Mouse (Mus musculus) erythroblast, adult 5-6 weeks (primary cell): ENCODE measurements around the gene Tpo. TPM values are rescaled to one million over a fixed set of nuclear protein-coding genes. Genes with fewer than 3 reads are reported as not detected.

Source experiments
- ATAC-seq: replicated peaks from 2 replicates; pipeline ENCODE4 v1.8.0; 2016; ENCODE audit warnings: moderate number of reproducible peaks, mild to moderate bottlenecking, moderate TSS enrichment, inconsistent platforms; ENCODE audit not compliant: poor library complexity, low FRiP score, severe bottlenecking
- total RNA-seq, 2 experiments: library from RNA; stranded (forward) in 1 of 2; stranded (reverse) in 1 of 2; fragments of 150-400 nt in 1 of 2; fragments of 200-764, 138-1000 nt in 1 of 2; gene quantifications; 2 replicates each; pipeline versions ENCODE4 v1.2.3 to v1.2.4; 2015 to 2017; ENCODE audit warnings: low replicate concordance in 2 of 2

Tpo gene
- total RNA-seq, 2 experiments from 2014 or later, result not detected

DNA sequence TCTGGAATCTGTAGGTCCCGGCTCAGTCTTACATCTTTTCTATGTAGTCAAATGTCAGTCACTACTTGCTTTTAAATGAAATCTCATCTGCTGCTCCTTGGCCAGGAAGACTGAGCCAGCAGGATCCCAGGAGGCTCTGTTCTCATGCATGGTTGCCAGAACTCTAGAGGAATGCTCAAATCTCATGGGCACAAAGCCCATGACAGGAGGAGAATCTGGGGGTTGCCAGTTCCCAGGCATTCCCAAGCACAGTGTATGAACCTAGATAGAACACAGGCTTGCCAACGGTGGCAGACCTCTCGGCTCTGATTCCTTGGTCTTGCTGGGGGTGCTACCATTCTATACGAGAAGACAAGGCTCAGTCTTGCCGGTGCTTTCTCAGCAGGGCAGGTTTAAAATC, 40.3 kb downstream of the Tpo start:
- ATAC-seq, result no peak

DNA sequence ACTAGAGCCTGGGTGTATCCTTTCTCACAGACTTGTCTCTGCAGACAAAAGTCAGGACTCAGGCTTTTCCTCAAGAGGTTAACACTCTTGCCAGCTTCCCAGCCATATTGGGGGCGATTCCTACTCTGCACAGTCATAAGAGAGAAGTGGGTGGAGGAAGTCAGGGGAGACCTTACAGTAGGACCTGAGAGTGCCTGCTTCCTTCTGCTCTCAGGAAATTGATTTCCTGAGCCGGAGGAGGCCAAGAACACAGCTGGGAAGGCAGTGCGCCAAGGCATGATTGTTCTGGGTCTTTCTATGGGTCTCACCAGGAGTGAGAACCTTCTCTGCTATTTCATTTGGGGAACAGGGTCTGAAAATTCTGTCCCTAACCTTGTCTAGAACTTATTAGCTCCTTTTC, 48.5 kb downstream of the Tpo start:
- ATAC-seq, result no peak

DNA sequence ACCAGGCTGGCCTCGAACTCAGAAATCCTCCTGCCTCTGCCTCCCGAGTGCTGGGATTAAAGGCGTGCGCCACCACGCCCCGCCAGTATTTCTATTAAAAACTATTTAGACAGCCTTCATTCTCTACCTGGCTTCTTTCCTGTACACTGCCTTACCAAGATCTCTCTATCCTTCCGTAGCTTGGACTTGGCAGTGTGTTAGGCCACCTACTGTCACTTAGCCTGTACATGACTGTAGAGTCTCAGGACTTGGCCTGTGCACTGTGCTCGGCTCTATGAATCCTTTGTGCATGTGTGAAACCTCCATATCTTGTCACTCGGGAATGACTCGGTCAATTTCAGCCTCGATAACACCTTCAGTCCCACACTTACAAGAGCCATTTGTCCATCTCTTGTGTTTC, 55.4 kb downstream of the Tpo start:
- no peak for ATAC-seq

DNA sequence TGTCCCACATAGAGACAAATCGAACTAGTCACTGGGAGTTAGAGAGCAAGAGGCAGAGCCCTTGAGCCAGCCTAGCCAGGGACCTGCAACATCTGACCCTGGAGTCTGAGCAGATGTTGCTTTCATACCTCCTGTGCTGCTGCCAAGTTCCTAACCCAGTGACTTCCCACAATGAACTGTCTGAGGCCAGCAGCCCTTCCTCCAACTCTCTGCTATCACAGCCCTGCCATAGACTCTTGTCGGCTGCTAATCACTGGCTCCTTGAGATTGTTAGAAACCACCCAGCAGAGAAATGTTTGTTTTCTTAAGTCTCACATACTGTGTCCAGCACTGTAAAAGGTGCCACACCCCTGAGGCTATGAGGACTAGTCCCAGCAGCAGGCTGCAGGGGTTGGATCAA, 56.1 kb downstream of the Tpo start:
- ATAC-seq, result no peak

DNA sequence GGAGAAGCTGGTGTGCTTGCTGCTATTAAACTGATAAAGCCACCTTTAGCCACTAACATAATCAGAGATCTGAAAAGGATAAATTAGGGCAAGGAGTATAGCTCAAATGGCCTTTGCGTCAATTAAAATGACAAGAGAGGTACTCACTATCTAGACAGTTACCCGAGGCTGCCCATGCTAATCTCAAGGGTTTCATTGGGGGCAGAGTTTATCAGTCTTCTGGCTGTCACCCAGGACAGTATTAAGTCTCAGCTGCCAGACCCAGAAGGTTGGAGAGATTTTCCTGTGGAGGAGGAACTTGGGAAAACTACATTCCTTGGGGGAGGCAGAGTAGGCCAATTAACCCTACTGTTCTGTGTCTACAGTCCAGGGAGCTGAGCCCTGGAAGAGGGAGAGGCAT, 63.1 kb downstream of the Tpo start:
- ATAC-seq, result no peak

DNA sequence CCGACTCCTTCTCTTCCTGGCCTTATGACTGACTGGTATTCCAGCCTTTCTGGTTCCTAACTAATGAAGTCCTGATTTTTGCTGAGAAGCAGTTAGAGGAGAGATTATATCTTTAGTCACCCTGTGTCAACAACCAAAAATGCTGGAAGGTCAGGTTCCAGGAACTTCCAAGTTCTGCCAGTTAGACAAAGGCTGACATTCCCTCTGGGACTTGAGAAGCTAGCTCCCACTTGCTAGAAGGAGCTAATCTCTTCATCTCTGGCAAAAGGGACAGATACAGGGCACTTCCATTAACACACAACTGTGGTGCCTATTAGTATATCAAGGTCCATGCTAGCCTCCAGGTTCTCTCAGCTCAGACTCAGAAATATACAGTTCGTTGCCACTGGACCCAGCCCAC, 64.6 kb downstream of the Tpo start:
- ATAC-seq, result no peak

DNA sequence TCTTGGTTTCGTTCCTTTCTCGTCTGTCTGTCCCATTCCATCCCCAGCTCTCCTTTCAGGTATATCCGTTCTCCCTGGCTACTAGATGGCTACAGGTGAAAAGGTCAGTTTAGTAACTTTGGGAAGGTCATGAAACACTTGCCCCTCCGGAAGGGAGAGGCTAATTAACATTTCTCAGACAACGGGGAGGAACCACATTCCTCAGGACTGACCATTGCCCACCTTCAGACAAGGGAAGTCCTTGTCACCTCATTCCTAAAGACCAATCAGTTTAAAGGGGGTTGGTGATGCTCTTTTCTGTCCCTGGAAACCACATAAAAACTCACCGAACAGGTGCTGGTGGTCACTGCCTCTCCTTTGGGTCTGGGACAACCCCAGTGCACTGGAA, 70.3 kb downstream of the Tpo start:
- ATAC-seq, result no peak

DNA sequence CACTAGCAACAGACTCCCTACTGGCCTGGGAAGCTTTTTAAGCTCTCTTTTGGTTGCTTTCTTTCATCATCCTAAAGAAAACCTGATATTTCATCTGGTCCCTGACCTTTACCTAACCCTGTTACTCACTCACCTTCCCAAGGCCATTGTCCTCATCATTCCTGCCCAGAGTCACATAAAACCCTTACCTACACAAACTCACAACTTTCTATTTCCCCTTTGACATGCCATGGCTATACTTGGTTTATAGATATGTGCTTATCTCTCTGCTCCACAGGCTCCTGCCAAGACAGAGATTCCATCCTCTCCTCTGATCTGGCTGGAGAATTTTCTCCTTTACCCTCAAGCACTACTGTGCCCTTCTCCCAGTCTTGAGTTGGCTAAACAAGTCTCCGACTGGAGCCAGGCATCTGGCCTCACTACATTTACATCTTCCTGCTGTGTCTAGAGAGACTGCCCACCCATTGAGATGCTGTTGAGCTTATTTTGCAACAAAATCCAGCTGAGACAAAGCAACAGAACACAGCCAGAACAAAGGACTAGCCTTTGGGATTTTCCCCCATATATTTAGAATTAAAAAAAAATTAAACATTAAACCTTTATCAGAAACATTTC, 70.8 kb downstream of the Tpo start:
- no peak for ATAC-seq

DNA sequence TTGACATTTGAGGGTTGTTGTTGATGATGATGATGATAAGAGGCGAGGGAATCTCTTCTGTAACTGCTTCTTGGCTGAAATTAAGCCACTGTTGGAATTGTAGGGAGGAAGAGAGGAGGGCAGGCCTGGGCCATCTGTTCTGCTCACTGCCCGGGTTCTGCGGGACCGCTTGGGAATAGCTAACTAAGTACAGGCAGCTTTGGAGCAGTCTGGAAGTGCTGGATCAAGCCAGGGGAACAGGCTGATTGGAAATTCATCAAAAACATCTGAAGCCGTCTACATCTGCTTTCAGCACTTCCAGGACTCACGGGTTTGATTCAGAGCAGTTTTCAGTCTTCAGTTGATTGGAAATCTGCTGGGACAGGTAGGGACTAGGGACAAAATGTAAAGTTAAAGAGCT, 74.4 kb downstream of the Tpo start:
- ATAC-seq, result no peak

DNA sequence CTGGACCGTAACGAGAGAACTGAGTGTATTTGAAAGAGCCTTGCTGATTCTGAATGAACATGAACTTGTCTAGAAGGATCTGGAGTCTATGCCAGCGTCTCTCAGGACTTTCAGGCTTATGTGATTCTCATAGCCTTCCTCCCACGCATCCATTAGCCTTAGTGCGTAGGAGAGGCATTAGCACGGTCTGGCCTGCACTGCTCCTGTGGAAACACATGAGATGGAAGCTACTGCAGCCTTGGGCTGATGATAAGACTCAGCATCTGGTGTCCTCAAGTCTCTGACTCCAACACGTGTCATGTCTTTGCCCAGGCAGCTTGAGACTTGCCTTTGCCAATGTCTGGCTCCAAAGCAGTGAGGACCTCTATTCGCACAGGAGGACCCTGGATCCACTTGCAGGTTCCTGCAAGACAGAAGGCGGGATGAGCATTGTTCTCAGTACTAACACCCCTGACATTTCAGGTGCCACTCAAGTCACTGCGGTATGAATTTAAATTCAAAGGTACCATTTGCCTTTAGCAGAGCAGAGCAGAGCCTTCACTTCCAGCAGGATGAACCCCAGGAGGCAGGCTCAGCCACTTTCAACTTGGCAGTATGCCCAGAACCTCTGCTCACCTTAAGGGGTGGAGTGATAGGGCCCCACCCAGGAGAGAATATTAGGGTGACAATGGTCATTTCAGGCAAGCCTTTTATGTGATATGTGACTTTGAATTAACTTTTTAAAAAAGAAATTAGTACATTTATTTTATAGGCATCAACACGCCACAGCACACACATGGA, 77.5 kb downstream of the Tpo start:
- ATAC-seq, result no peak

DNA sequence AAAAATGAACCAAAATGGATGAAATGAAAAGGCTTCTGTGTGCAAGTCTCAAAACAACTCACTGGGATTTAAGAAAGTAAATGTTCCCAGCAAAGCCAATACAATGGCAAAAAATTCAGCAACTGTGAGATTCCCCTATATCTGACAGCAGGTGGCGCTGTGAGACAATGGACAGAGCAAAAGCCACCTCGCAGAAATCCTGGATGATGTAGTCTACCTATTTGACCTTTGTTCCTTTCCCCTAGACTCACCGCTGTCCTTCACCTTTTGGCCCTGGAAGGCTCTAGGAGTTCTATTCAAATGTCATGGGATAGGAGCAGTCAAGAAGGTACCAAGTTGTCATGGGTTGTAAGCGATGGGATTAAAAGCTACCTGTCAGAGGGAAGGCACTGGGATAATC, 82.2 kb downstream of the Tpo start:
- ATAC-seq, result no peak

DNA sequence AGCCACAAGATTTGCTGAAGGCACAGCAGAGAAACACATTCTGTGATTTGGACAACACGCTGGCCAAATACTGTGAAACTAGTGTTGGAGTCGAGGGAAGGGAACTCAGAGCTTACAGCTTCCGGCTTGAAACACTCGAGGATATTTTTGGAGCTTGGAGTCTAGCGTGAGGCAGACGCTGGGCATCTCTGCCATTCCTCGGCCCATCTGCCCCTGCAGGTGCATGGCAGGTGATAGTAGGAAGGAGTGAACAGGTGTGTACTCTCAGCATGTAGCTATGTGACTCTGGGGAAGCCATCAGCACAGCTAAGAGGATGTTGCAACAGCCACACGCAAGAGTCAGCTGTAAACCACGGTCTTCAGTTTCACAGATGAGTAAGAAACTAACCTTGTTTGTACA, 82.6 kb downstream of the Tpo start:
- no peak for ATAC-seq

DNA sequence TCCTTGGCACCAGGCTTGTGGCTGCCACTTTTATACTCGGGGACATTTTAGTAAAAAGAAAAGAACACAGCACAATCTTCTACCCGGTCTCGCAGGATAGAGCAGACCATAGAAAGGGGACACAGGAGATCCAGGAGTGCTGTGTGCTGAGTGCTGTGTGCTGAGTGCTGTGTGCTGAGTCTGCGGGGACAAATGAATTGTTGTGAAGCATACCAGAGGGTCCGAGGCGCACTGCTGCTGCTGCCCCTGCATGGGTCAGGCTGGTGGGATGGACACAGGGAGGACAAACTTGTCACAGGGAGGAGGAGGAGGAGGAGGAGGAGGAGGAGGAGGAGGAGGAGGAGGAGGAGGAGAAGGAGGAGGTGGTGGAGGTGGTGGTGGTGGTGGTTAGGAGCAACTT, 83.6 kb downstream of the Tpo start:
- no peak for ATAC-seq

DNA sequence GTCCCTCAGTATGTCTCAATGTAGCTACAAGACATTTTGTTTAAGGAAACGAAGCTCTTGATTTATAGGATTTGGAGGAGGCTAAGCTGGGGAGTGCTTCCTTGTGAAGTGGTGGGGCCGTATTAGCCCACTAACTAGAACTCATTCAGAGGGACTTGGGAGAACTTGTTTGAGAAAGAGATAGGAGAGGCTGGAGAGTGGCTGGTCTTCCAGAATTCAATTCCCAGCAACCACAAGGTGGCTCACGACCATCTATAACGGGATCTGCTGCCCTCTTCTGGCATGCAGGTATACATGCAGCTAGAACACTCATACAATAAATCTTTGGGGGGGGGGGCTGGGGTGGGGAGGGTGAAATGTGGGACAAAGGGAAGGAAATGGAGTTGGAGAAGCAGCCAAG, 92.3 kb downstream of the Tpo start:
- ATAC-seq, result no peak

DNA sequence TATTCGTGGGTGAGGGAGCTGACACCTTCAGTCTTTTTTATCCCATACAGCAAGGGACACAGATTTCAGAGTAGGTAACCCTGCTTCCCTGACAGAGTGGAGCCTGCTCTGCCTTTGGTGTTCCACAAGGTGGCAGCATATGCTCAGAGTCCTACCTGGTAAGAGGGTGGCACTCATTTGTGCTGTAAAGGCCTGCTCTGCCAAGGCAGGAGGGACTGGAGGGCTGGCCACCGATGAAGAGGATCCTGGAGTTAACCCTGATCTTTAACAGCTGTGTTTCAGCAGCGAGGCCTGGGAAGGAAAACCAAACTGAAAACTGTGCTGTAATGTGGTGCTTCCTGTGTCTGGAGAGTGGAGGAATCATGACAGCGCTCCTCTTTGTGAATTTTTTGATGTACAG, 92.9 kb downstream of the Tpo start:
- no peak for ATAC-seq

DNA sequence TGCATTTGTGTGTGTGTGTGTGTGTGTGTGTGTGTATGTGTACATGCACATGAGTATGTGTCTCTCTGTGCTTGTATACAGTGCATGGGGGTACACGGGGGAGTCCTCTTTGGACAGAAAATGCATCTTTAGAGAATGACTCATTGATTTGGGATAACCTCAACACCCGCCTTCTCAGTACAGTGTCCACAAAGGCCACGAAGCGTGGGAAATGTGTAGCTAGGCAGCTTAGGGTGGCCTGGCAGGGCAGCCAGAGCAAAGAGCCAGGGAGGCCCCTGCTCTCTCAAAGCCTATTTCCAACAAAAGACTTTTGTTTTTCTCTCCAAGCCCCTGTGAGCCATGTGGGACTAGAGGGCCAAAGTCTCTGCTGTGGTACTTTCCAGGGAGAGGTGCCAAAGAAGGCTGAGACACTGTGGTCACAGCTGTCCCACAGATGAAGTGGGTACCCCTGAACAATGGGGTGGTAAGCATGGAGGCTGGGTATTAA, 95.8 kb downstream of the Tpo start:
- no peak for ATAC-seq

DNA sequence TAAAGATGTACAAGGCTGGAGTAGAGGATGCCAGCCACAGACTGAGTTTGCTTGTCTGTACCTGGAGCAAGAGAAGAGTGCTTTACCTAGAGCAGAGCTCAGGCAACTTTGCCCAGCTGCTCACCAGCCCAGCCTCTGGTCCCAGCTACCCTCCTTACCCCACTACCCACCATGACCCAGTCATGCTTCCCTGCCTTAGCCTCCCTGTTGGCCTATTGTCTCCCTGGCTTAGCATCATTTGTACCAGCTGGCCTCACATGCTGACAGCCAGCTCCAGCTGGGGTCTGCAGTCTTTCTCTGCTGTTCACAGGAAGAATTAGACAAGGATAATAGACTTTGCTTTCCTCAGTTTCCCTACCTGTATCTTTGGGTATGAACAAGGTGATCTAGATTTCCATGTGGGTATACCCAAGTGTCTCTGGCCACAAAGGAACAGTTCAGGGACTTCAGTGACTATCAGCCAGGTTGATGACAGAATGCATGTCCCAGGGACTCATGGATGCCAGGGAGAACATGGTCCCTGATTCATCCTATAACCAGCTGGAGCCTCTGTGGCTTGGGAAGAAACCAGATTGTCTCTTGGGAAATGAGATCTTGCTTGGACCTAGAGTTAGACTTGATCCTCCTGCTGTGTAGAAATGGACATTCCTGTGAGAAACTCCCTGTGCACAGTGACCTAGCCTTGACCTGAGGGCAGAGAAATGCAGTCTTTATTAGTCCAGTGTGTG, 96.4 kb downstream of the Tpo start:
- ATAC-seq, result no peak

DNA sequence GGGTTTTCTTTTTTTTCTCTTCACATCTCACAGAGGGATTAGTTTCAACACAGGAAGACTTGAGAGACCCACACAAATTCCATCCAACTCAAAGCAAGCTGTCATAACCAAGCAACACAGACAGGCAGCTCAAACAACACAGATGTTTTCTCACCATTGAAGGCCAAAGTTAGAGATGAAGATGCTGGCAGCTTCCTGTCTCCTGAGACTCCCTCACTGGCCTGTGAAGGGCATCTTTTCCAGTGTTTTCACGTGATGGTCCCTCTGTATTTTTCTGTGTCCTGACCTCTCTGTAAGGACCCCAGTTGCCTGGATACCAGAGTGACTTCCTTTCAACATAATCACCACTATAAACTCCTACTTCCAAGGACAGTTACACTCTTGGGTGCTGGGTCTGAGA, 97.0 kb downstream of the Tpo start:
- no peak for ATAC-seq

DNA sequence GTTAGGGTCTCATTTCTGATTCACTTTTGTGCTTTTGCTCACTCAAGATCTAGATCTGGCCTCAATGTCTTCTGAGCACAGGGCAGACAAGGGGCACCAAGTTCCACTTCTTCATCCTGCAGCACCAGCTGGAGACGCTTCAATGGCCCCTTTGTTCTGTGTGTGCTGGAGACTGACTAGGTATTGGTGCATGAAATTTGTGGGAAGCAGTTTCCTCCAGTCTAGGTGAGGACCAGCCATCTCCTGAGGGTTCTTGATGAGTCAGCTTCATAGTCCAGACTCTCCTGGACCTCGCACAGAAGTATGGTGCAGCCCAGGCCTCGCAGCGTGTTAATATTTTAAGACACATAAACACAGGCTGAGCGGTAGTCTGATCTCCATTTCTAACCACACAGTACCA, 97.7 kb downstream of the Tpo start:
- no peak for ATAC-seq

DNA sequence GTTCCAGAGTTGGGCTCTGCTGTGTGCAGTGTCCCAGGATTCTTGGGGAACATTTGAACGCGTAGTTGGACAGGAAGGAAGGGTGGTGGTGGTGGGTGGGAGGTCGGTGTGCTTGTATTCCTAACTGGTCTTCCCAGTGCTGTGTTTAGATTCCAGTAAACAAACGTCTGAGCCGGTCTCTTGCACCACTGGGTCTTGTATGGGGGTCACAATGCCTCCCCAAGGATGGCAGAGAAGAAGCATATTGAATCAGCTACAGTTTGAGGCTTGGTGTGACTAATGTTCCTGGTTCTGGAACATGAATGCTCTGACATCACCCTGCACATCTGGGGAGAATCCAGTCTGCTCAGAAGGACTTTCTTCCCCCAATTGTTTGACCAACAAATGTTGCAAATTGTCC, 101.9 kb downstream of the Tpo start:
- ATAC-seq, result no peak

DNA sequence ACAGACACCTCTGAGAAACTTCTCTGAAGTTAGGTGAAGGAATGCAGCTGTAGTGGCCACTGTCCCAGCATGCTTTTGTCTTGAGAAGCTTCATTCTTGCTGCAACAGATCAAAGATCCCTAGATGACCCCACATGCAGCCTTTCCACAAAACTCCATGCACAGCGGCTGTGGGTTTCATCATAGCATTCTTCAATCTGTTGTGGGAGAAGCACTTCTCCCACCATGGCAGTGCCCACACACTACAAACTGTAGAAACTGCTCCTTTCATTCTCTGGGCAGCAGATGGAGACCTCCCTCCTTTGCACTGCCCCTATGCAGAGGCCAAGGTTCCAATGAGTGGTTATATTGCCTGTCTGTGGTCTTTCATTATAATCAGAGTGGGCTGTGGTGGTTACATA, 103.3 kb downstream of the Tpo start:
- no peak for ATAC-seq
